Mouse (Mus musculus): ENCODE data around the gene Slc44a5. TPM values are rescaled to one million over a fixed set of nuclear protein-coding genes. Genes with fewer than 3 reads are reported as not detected.

The Slc44a5 gene
- total RNA-seq, 4 experiments from 2014 or later: 0.03 to 0.11 (median 0.06) TPM; not detected in 1

Other genes with a start within 250 kb of the Slc44a5 start
- 10 to 100 TPM in 3 of 4 experiments, 1 to 10 TPM in 1; 7.7 to 25.4 (median 16.9) TPM for gene St6galnac3, start 248.3 kb upstream of the Slc44a5 start, total RNA-seq (2022)
- not detected for gene Asb17, start 129.2 kb upstream of the Slc44a5 start, total RNA-seq (2022)
- gene Msh4, start 67.3 kb upstream of the Slc44a5 start, total RNA-seq (2022): under 1 TPM; 0.07 to 0.62 (median 0.16) TPM
- 10 to 100 TPM; 74.0 to 84.6 (median 78.7) TPM for gene Rabggtb, start 60.4 kb upstream of the Slc44a5 start, total RNA-seq (2022)
- gene Acadm, start 28.8 kb upstream of the Slc44a5 start, total RNA-seq (2022): 100 to 1,000 TPM; 446 to 580 (median 575) TPM